Mouse (Mus musculus): Measurements from ENCODE around the gene Osbpl8.

DNA sequence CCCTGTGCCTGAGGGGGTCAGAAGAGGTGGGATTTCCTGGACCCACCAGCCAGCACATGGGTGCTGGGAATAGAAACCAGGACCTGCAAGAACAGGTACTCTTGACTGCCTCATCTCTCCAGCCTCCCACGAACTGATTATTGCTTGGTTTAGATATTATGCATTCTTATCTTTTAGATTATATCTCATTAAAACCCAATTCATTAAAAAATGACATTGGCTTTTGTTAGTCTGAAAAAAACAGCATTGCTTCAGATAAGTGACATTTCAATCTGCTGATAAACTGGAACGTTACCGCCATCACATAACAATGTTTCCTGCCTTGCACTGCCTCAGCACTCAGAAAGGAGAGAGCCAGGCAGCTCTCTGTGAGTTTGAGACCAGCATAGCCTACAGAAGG, 1.5 kb upstream of the Osbpl8 start:
- no peak for TF ChIP-seq CTCF (IDR thresholded peaks at IDR 0.05; ENCODE audit: low read depth, low read length)
- TF ChIP-seq POLR2A (IDR thresholded peaks at IDR 0.05; ENCODE audit: borderline replicate concordance, low read depth, low read length): no peak
